In genomic region chr15:78405517-78406211, GRCm38 (mm10) we compare ENCODE assay signal across 8 mouse cellular contexts. TPM values are rescaled to one million over a fixed set of nuclear protein-coding genes. Genes with fewer than 3 reads are reported as not detected.
A peak's percentile ranks its signal among the peaks of the same experiment; 100 is the strongest.
DNase-seq lines count a peak whose midpoint lies in the region; ATAC-seq lines count a peak whose summit lies in the region.

Gene Tst, minus strand, starts transcription at chr15:78405907.

- ATAC-seq in hindbrain, embryonic 13.5 days (ENCODE audit: low FRiP score), result peak; percentile 53

- peak within 1 kb of the TSS; percentile 95 for H3K4me2 ChIP-seq in hindbrain, embryonic 13.5 days

- DNase-seq in WW6 (ENCODE audit: low read depth, low spot score), result peak; percentile 94
- DNase-seq in cerebellum, postnatal 36 days, result peak; percentile 80 to 84
- peak; percentile 71 to 72 for DNase-seq in frontal cortex, postnatal 25 days (ENCODE audit: low spot score in 2 of 2)
- DNase-seq in layer of hippocampus, postnatal 14 days (ENCODE audit: low spot score in 2 of 2), result peak; percentile 90 to 96
- DNase-seq in lung, postnatal 10 days, result peak; percentile 98
- DNase-seq in retina, adult 2 months (ENCODE audit: low read depth, low spot score), result peak; percentile 15
- peak; percentile 73 for DNase-seq in thymus, postnatal 25 days

- H3K27ac ChIP-seq in hindbrain, embryonic 13.5 days, result peak within 1 kb of the TSS; percentile 92

- H3K9ac ChIP-seq in hindbrain, embryonic 13.5 days, result peak within 1 kb of the TSS; percentile 82

- WGBS in hindbrain, embryonic 13.5 days, result 2% methylated on average over 34 of the region's 34 CpGs

- peaks cover 31% of the 10 kb centered on the region for H3K27me3 ChIP-seq in hindbrain, embryonic 13.5 days

- H3K9me3 ChIP-seq in hindbrain, embryonic 13.5 days, result no peaks in the 10 kb centered on the region

- no peaks in the 10 kb centered on the region for H3K36me3 ChIP-seq in hindbrain, embryonic 13.5 days

- H3K4me1 ChIP-seq in hindbrain, embryonic 13.5 days (replicated peaks), result peaks cover 75% of the 10 kb centered on the region

- peak within 1 kb of the TSS; percentile 63 for H3K4me3 ChIP-seq in hindbrain, embryonic 13.5 days

RNA-seq across cellular contexts. Expression of gene Tst, which starts in this region (rescaled TPM):
- polyA plus RNA-seq in hindbrain, embryonic 13.5 days (2015; fragmentation: Nextera tagmentation; extraction: Ambion mirVana), result 10.7 and 17.0 TPM in 2 replicates
- 10 to 100 TPM; 35.4 to 45.6 TPM for total RNA-seq in layer of hippocampus, postnatal 14 days (2021)

Comparison
In these comparisons a context has a peak if more than half of its experiments do, and no peak if none do; other contexts are left out.
1. Peak in every context shown above with its lines: DNase-seq, ATAC-seq, H3K4me3 ChIP-seq and H3K27ac ChIP-seq.
2. DNase-seq: peak in every context shown above with its lines; median percentile 98 in lung, postnatal 10 days; 94 in WW6; 93 in layer of hippocampus, postnatal 14 days; 82 in cerebellum, postnatal 36 days; 73 in thymus, postnatal 25 days; 72 in frontal cortex, postnatal 25 days; 15 in retina, adult 2 months.